Mouse (Mus musculus) kidney, postnatal 36 days (tissue): Measurements from ENCODE around the gene Tpst2.

Experiments
- DNase-seq, 2 experiments: peaks; one replicate each; pipeline ENCODE4 v3.0.0; 2021 to 2022; ENCODE audit warnings: mixed read lengths in 2 of 2

Tpst2 gene

GRCm38 (mm10) chr5:112337004-112337403 is 60.5 kb downstream of the Tpst2 start:
- no peak for DNase-seq

GRCm38 (mm10) chr5:112339215-112339614 is 62.7 kb downstream of the Tpst2 start:
- no peak for DNase-seq

GRCm38 (mm10) chr5:112342463-112343204 is 66.1 kb downstream of the Tpst2 start, which contains the start of the genes Srrd and Hps4:
Gene Srrd, minus strand, starts transcription at chr5:112343040.
Gene Hps4, plus strand, starts transcription at chr5:112343083.
- DNase-seq, result peak; percentile 76 to 93

GRCm38 (mm10) chr5:112343205-112343595 is 66.7 kb downstream of the Tpst2 start:
- DNase-seq, result peak in 1 of 2 experiments; percentile 27

GRCm38 (mm10) chr5:112344092-112344960 is 67.8 kb downstream of the Tpst2 start:
- peak; percentile 55 to 59 for DNase-seq

GRCm38 (mm10) chr5:112346211-112346965 is 69.9 kb downstream of the Tpst2 start:
- no peak for DNase-seq

GRCm38 (mm10) chr5:112349169-112349568 is 72.7 kb downstream of the Tpst2 start:
- DNase-seq, result no peak

- DNase-seq, result peak in 1 of 2 experiments; percentile 13
Observed at GRCm38 (mm10) chr5:112355493-112355892, 79.0 kb downstream of the Tpst2 start.

- no peak for DNase-seq
Observed at GRCm38 (mm10) chr5:112355910-112356309, 79.4 kb downstream of the Tpst2 start, which contains the start of gene Gm6583. Gene Gm6583, minus strand, starts transcription at chr5:112356033.

GRCm38 (mm10) chr5:112356322-112356721 is 79.8 kb downstream of the Tpst2 start:
- DNase-seq, result peak; percentile 41

- no peak for DNase-seq
Observed at GRCm38 (mm10) chr5:112359520-112359919, 83.0 kb downstream of the Tpst2 start.

GRCm38 (mm10) chr5:112360077-112360476 is 83.6 kb downstream of the Tpst2 start:
- DNase-seq, result no peak

GRCm38 (mm10) chr5:112364184-112364797 is 87.8 kb downstream of the Tpst2 start:
- DNase-seq, result no peak
